15 mouse cellular contexts compared by ENCODE assay signal in the genomic region with DNA sequence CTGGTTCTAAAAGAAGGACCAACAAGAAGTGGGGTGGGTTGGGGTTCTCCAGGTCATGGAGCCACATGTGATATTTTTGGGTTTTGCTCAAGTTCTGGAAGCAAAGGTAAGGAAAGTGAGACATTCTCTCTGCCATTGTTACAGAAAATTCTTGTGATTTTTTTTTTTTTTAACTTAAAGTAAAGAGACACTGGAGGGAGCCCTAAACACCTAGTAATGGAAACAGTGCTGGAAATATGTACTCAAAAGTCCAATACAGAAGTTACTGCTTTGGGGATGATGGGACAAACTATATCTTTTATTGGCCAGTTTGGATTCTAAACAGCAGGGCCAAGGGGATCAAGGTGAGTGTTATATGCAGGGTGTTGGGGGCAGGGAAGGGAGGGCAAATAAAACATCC.
"Had no signal": no experiment of that assay in that cellular context is flagged by ENCODE, and none has a peak within 500 bp of the region (broad histone marks: within the 10 kb centered on the region; RNA-seq: fewer than 3 reads in every experiment).

No protein-coding gene starts in this region.

- H3K27ac ChIP-seq: lung, embryonic 15.5 days; macrophage; neural tube, embryonic 12.5 days; stomach, embryonic 15.5 days had no signal

- H3K4me2 ChIP-seq: lung, embryonic 15.5 days; midbrain, embryonic 11.5 days; neural tube, embryonic 12.5 days; stomach, embryonic 15.5 days had no signal

- DNase-seq: liver, postnatal 0 days; lung, adult 2 months; lung, postnatal 14 days; lung, postnatal 36 days; midbrain, embryonic 14.5 days; right cerebral cortex, postnatal 14 days; thymus, adult 2 months; thymus, postnatal 25 days; thymus, postnatal 4 days had no signal

- H3K27me3 ChIP-seq: lung, embryonic 15.5 days; megakaryocyte, embryonic 14.5 days; neural tube, embryonic 12.5 days; stomach, embryonic 15.5 days had no signal

- H3K4me1 ChIP-seq: neural tube, embryonic 12.5 days; stomach, embryonic 15.5 days had no signal

- H3K36me3 ChIP-seq: lung, embryonic 15.5 days; neural tube, embryonic 12.5 days; stomach, embryonic 15.5 days had no signal

- H3K9ac ChIP-seq: liver, postnatal 0 days; lung, embryonic 15.5 days; neural tube, embryonic 12.5 days; stomach, embryonic 15.5 days had no signal

- H3K9me3 ChIP-seq: lung, embryonic 15.5 days; megakaryocyte, embryonic 14.5 days; neural tube, embryonic 12.5 days; stomach, embryonic 15.5 days had no signal

- H3K4me3 ChIP-seq: lung, embryonic 15.5 days; megakaryocyte, embryonic 14.5 days; neural tube, embryonic 12.5 days; stomach, embryonic 15.5 days had no signal
